Mouse (Mus musculus): ENCODE measurements at regions not wholly inside any gene's neighbourhood (a gene's known extent, or its start where the extent isn't known, plus 50 kb on each side); places are given as distances from the start of the nearest gene placed in this dataset.

DNA sequence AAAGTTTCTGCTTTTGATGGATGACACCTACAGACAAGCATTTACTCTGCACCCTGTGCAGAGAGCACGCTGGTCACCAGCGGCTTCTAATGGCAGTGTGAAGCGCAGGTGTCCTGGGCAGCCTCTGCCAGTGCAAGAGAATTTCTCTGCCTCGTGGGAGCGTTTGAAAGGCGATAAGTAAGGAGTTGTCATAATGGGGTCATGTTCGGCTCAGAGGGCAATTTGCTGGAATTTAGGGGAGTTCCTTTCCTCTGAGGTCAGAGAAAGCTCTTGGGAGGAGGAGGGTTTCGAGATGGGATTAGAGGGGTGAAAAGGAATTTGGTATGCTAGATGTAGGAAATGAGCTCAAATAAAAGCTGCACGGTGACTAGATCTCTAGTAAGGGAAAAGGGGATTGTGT lies 144.5 kb downstream of the Ttc32 start:
- no peak for DNase-seq (ENCODE audit: low read depth)

DNA sequence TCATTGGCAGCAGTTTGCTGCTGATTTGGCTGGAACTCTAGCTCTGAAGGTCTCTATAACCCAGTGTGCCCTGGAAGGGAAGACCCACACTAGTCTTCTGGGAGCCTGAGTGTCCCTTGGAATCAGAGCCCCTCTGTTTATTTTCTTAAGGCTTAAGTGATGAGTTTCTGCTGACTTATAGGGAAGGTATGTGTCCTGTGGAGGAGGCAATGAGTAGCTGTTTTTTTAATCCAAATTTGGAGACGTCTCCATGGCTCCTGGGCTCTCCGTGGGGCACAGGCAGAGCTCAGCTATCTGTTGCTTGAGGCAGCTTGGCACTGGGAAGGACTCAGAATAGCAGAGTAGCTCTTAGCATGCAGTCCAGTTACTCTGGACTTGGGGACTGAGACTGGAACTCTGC lies 146.4 kb downstream of the Ttc32 start:
- DNase-seq (ENCODE audit: low read depth): no peak

DNA sequence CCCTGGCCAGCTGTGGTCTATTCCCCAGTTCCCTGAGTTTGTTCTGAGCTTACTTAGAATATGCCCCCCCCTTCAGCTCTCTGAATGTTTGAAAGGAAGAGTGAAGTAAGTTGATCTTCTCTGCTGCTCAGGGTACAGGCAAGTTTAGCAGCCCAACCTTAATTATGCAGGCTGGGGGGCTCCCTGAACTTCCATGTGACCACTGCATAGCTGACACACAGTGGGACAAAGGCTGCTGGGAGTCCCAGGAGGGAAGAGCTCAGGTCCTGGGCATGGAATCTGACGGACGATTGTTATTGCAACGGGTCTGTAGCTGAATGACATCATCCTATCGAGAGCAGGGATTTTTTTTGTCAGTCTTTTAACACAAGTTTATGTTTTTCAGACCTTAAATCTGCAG lies 148.8 kb downstream of the Ttc32 start:
- no peak for DNase-seq (ENCODE audit: low read depth)

DNA sequence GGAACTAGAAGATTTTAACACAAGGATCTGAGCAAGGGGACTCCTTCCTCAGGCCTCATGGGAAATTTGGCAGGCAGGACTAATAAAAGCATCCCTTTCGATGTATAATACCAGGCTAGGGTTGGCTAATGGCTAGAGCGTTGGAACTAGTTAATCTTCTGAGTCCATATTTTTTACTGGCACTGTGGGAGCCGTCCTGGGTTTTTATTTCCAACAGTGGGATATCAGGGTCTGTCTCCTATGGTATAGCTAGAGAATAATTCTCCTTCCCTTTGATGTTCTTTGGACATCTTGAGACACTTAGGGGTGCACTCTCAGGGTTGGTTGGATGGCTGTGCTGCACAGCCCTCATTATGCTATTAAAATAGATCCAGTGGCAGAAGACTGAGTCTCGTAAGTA lies 150.9 kb downstream of the Ttc32 start:
- no peak for DNase-seq (ENCODE audit: low read depth)

DNA sequence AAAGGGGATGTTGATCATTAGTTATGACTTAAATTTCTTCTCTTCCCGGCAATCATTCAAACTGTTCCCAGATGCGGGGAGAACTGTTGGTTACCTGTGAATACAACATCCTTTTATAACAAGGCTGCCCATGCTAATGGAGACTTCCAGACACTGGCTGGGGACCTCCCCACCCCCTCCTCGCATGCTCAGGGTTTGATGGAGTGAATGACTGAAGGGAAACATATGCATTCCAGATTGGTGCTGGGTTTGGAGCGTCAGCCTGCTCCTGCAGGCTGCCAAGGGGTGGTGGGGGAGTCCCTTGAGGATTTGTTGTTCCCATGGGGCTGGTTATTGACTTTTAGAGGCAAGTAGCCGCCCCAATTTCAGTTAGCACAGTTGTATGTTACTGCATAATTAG lies 161.9 kb downstream of the Ttc32 start:
- no peak for DNase-seq (ENCODE audit: low read depth)

DNA sequence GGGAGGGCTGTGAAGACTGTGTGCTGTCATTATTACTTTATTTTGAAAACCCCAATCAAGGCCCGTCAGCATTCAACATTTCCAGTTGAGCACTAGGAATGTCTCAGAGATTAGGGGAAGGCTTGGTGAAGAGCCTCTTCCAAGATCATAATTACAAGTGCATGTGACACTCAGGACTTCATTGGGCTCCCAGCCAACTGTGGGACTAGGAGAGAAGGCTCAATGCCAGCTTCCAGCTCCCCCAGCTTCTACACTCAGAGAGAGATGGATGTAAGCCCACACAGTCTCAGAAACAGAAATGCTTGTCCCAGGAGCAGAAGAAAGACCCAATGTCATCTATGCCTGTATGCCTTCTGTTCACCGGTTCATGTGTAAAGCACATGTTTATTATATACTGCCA lies 169.5 kb downstream of the Ttc32 start:
- DNase-seq (ENCODE audit: low read depth): no peak

DNA sequence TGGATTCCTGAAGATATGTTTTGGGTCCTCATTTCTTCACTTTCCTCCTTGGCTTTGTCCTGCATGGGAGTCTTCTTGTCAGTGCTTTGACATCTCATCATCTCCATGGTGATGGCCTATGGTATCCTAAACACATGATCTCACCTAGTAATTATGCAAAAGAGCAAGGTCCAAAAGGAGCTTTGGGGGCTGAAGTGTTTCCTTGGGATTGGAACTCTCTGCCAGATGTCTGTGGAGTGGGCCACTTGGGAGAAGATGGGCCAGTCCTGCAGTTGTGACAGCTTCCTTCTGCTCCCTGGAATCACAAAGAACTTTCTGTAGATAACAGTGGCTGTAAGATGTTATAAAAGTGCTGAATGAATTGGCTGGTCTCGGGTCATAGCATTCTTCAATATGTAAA lies 182.4 kb downstream of the Ttc32 start:
- DNase-seq (ENCODE audit: low read depth): no peak

DNA sequence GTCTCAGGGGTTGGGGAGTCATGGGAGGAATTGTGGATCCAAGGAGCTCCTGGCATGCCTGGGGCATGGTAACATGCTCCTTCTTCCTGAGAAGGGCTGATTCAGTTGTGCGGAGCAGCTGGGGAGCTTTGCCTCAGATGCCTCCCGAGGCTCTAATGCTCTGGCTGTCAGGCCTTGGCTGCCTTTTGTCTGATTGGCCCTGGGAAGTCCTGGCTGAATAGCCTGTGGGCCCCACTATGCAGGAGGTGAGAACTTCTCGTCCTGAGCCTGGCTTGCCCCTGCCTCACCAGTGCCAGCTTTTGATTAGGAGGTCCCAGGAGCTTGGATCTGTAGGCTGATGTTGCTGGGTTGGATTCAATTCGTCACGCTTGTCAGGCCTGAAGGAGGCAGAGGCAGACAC lies 195.2 kb downstream of the Ttc32 start:
- DNase-seq (ENCODE audit: low read depth): no peak

DNA sequence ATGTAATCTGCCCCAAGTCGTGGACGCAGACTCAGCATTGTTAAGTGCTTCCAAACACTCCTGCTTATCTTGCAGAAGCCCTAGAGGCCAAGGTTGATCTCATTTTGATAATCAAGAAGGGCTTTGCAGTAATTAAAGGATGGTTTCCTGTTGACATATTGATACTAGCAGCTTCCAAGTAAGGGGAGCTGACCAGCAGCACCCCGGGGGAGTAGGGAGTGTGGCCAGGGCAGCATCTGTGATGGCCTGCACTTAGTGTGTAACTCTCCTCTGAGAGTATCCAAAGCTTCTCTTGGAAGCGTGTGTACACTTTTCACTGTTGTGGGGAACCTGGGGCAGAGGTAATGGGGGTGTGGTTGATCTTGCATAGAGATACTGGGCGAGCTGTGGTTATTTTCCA lies 198.1 kb downstream of the Ttc32 start:
- DNase-seq (ENCODE audit: low read depth): no peak

DNA sequence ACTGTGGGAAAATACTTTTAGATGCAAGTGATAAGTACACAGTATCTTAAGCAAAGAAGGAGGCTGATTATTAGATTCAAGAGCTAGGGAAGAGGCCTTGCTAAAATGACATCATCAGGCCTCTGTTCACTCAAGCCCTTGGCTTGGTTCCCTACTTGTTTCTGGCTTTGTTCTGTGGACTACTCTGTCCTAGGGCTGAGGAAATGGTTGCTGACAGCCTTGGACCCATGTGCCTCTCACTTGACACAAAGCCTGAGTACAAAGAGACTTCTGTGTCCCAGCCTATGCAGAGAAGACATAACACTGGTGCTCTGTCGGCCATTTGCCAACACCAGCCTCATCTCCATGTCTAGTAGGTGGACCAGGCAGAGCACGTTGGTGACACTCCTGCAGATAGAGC lies 198.7 kb downstream of the Ttc32 start:
- no peak for DNase-seq (ENCODE audit: low read depth)

DNA sequence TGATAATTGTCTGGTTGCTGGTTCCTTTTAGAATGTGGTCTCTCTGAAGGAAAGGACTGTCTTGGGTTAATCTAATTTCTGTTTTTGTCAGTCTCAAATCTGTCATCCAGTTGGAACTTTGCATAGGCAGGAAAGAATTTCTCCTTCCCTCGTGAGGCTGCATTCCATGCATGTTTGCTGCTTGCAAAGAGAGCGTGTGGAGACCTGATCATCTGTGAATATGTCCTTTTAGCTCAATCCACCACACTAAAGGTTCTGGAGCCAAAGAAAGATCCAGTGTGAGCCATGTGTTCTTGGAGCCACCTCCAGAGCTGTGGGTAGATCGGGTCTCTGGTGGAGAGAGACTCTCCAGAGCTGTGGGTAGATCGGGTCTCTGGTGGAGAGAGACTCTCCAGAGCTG lies 200.2 kb downstream of the Ttc32 start:
- DNase-seq (ENCODE audit: low read depth): no peak

DNA sequence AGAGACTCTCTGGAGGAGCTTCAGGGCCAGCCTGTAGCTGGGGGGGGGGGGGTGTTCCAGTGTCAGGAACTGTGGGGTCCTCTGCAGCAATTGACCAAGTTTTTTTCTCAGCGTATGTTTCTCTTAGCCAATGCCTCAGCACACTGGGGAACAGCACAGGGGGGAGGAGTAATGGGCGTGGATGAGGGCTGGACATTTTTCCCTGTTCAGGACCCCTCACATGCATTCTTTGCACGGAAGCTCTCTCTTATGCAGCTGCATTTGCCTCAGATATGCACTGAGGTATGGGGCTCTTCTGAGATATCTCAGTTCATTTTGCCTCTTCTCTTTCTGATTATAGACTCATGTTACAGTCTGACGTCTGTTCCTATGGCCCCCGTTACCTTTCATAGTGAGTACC lies 200.8 kb downstream of the Ttc32 start:
- DNase-seq (ENCODE audit: low read depth): no peak

DNA sequence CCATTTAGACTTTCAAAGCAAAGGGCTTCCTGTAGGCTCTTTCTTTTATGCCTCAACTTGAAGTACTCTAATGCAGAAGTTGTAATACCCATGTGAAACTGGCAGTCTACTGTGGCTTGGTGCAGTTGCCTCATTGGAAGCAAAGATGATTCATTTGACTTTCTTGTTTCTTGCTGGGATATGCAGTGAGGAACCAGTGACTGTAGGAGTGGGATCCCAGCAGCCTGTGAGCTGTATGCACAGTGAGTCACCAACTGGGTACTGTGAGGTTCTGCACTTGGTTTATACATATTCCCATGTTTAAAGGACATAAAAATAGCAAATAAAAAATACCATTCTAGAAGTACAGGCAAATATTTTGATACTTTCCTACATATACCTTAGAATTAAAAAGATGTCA lies 202.6 kb downstream of the Ttc32 start:
- no peak for DNase-seq (ENCODE audit: low read depth)

DNA sequence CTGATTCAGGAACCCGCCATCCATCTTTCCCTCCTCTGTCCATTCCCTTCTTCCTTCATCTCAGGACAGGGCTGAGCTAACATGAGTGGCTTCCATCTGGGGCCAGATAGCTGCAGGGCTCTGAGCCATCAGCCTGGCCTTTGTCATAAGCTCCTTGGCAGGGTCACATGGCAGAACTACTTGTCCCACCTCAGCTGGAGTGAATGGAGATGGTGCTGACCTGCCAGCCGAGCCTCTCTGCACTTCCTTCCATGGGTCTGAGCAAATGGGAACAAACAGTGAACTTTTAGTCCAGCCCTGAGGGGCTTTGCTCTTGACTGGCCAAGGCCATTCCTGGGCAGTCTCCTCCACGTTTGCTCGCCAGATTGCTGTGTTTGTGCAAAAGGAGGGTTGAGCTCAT lies 206.1 kb downstream of the Ttc32 start:
- DNase-seq (ENCODE audit: low read depth): no peak

DNA sequence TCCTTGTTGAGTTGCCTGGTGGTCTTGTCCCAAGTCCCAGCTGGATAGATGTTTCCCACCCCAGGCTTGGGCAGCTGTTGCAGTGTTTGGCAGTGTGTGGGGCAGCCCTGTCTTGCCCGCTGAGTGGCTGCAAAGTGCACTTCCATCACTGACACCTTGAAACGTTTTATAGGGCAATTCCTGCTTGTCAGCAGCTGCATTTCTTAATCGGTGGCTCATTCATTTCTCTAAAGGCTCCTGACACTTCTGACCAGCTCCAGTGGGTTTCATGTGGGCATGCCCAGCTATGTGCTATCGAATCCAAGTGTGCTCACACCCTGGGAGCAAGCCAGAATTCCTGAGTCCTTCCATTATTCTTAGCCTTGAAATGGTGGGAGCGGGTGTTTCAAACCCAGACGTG lies 207.7 kb downstream of the Ttc32 start:
- DNase-seq (ENCODE audit: low read depth): no peak

DNA sequence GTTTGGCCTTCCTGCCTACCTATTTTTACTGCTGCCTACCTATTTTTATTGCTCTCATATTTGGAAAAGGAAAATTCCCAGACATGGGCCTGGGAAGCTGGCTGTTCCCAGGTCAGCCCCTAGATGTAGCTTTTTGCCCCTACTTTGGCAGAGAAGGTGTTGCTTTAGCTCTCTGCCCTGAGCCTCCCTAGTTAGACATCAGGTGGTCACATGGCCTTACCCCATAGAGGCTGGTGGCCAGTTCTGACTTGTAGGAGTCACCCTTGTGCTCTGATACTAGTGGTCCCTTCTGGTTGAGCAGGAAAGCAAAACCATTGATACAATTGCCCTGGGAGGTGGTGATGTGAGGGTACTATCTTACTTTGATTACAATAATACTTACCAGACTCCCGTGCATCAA lies 208.2 kb downstream of the Ttc32 start:
- DNase-seq (ENCODE audit: low read depth): no peak

DNA sequence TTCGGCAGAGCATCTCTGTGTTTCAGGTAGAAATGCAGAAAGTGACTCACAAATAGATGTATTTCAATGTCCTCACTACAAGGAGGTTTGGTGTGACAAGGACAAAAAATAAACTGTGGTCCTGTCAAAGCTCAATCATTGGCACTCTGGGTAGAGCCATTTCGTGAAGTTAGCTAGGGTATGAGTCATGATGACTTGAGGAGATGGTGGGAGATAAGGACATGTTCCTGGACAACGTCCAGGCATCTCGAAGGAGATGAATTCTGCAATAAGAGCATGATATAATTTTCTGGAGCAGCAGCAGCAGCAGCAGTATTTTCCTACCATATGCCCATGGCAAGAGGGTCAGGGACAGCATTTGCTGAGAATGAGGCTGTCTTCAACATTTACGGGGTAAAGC lies 217.7 kb downstream of the Ttc32 start:
- no peak for DNase-seq (ENCODE audit: low read depth)

DNA sequence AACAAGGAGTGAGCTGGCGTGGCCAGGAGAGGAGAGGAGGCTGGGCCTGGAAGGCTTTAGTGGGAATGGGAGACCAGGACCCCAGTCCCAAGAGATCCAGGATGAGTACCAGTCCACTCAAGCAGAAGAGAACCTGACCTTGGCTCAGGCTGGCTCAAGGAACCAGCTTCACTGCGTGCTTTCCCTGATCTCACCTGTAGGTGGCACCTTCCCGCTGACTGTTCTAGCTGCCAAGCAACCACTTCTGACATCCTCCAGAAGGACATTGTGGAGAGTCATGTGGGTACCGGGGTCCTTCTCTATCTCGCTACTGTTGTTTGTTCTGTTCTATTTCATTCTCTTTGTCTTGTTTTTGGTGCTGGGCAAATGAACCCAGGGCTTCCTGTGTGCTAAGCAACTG lies 222.0 kb downstream of the Ttc32 start:
- DNase-seq (ENCODE audit: low read depth): no peak

DNA sequence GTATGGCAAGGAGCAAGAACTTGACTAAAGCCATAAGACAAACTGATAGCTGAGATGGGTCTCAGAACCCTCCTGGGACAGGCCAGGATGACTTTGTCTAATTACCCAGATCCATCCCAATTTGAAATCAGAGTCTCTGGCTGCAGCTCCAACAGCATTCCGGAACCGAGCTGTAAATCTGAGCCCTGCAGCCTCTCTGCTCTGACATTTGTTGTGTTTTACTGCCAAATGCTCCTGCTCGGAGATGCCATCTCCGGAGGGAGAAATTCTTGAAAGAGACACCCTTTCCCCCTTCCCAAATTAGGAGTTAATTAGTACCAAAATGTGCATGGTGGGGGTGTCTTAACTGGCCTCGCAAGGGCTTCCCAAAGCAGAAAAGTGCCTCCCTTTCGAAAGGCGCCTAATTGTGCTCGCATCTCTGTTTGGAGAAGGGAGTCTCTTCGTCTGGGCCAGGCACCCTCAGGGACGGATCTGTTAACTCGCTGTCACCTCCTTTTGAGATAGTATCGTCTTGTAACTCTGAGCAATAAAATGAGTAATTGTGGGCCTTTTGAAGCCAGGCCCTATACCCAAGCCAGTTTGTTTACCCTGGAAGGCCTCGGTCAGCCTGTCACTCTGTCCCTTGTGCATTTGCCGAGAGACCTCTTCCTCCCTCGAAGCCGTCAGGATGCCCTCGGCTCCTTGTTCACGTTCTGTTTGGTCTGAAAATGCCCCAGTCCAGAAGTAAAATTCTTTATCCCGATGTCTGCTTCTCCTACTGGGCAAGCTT lies 223.7 kb downstream of the Ttc32 start:
- no peak for DNase-seq (ENCODE audit: low read depth)

DNA sequence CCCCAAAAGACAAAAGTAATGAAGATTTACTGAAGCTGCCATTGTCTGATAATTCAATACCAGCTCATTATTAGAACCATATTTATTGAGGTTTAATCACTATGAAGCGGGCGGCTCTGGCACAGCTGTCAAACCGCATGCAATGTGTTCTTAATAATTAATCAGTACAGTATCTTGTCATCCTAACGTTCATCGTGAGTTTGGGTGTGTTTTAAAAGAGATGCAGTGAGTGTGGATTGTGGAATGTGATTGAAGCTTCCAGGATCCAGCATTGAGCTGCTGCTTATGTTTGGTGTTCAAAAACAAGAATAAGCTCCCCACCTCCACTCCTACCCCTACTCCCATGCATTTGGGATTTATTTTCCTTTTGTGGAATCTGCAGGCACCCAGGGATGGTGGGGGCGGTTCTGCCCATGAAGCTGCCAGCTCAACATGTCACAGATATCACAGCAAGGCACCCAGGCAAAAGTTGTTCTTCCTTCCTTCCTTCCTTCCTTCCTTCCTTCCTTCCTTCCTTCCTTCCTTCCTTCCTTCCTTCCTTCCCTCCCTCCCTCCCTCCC lies 224.6 kb downstream of the Ttc32 start:
- no peak for DNase-seq (ENCODE audit: low read depth)

DNA sequence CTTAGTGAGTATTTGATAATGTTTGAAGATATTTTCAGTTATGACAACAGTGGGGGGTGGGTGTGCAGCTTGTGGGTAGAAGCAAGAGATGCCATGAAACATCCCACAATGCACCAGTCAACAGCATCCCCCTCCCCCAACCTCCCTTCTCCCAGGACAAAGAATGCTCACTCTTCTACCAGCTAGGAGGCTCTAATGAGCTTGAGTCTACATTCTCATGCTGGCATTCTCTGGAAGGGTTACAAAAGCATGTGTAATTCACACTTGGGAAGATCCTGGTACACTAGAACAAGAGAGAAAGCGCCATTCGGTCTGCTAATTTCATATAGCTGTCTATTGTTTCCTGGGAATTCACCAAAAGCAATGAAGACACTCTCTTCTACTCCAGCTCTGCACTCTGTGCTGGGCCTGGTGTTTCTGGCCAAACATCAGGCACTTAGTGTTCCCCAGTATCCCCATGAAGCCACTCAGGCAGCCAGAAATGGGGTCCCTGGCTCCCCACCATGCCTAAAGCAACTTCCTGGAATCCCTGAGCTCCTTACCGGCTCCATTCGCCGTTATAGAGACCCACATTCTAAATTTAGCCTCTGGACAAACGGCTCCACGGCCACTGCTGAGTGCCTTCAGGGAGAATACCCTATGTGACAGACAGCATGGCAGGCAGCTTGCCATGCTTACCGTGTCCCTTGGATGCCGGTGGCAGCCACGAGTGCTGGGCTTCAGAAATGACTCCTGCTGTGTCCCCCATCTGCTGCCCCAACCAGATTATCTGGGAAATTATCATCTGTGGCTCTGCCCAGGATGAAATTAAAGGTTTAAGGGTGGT lies 226.1 kb downstream of the Ttc32 start:
- DNase-seq (ENCODE audit: low read depth): no peak

DNA sequence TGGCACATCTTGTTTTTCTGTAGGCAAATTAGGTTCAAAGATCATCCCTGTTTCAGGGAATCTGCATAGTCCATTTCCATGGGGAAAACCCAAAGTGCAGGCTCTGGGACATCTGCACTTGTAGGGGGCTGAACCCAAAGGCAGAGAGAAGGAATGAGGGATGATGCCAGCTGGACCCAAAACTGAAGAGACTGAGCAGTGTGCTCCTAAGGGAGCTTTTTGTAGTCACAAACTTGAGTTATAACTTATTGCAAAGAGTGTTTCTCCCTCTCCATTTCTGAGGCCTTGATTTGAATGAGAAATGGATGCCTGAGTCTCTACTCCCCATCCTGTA lies 226.7 kb downstream of the Ttc32 start:
- DNase-seq (ENCODE audit: low read depth): no peak

DNA sequence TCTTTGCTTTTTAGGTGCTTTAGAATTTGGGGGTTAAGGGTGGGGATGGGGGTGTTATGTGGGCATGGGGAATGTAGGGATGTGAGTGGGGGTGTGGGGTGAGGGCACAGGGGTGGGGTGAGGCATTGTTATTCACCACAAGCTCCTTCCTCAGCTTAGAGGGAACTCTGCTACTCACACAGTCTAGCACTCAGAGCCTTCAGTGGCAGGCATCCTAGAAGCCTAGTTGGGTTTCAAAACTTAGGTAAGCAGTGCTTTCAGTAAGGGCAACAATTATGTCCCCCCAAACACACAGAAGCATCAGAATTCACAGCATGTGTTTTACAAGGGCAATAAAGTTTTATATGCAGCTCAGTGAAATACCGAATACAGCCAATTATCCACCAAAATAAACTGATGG lies 228.4 kb downstream of the Ttc32 start:
- no peak for DNase-seq (ENCODE audit: low read depth)

All from gonadal fat pad, adult 2 months (tissue).